Mouse (Mus musculus) neural tube, embryonic 15.5 days (tissue): Measurements from ENCODE around the gene Grm4. TPM values are rescaled to one million over a fixed set of nuclear protein-coding genes. Genes with fewer than 3 reads are reported as not detected.

Source experiments
- ATAC-seq: fragments of 200-750 bp; cut with Nextera tagmentation; 2 replicates; pipeline ENCODE4 v1.8.0; 2017; ENCODE audit warnings: mild to moderate bottlenecking, moderate TSS enrichment, moderate library complexity; ENCODE audit not compliant: low FRiP score
- H3K27ac ChIP-seq: fragments of 300-500 bp; sonication (generic); replicated peaks from 2 replicates; pipeline ENCODE4 v1.5.1; 2015; ENCODE audit warnings: mild to moderate bottlenecking, inconsistent platforms
- H3K27me3 ChIP-seq: fragments of 300-500 bp; sonication (generic); replicated peaks from 2 replicates; pipeline ENCODE4 v1.6.1; 2015; ENCODE audit warnings: inconsistent platforms
- H3K36me3 ChIP-seq: fragments of 300-500 bp; sonication (generic); 2 replicates; pipeline ENCODE4 v1.6.1; 2015; ENCODE audit warnings: inconsistent platforms
- H3K4me1 ChIP-seq: fragments of 300-500 bp; sonication (generic); 2 replicates; pipeline ENCODE4 v1.6.1; 2015; ENCODE audit warnings: inconsistent platforms
- H3K4me2 ChIP-seq: fragments of 300-500 bp; sonication (generic); 2 replicates; pipeline ENCODE4 v1.6.1; 2015; ENCODE audit warnings: inconsistent platforms, mild to moderate bottlenecking, moderate library complexity
- H3K4me3 ChIP-seq: fragments of 300-500 bp; sonication (generic); replicated peaks from 2 replicates; pipeline ENCODE4 v1.5.1; 2015; ENCODE audit warnings: mild to moderate bottlenecking, inconsistent platforms
- H3K9ac ChIP-seq: fragments of 300-500 bp; sonication (generic); replicated peaks from 2 replicates; pipeline ENCODE4 v1.6.1; 2015; ENCODE audit warnings: mild to moderate bottlenecking, inconsistent platforms
- H3K9me3 ChIP-seq: fragments of 300-500 bp; sonication (generic); replicated peaks from 2 replicates; pipeline ENCODE4 v1.6.1; 2016; ENCODE audit warnings: inconsistent platforms
- WGBS: fragments of 180-500 bp; shearing (Covaris S2); methylation state at CpG from one replicate; pipeline ENCODE4 v1.1.7; 2015; ENCODE audit warnings: mixed read lengths; 5-methylcytosine and 5-hydroxymethylcytosine counted together
- polyA plus RNA-seq: library from polyadenylated mRNA; unstranded; fragments of >200 nt; fragmentation: Nextera tagmentation; extraction: Ambion mirVana; gene quantifications from 2 replicates; pipeline ENCODE4 v1.2.1, GENCODE M21; 2015

The Grm4 gene
- polyA plus RNA-seq, 1 experiment from 2014 or later: 10.1 TPM

DNA sequence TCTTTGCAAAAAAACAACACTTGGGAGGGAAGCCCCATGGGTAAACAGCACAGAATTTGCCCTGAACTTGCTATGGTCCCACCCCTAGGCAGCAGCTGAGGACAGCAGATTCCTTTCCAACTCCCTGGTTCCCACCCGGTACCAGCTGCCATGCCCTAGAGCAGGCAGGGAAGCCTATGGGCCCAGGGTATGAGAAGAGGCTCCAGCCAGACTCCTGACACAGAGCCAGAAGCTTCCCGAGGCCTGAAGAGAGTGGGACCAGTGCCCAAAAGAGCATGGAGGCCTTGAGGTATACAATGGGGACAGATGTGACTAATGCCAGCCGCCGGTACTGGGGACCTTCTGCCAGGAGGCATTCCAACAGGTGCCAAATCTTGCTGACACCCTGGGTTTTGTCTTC is 114.2 kb downstream of the Grm4 start:
- whole genome bisulfite sequencing: 51% methylated on average over 4 of the region's 4 CpGs
- no peak for ATAC-seq
- no peak overlapping the region for H3K9ac ChIP-seq
- 0 out of 2 replicates have a peak, but pooled peaks cover 4% of the 10 kb centered on the region for H3K4me1 ChIP-seq
- peak overlapping the region; percentile 51; the same call in 1 of the 2 replicates for H3K27ac ChIP-seq
- no peaks in the 10 kb centered on the region; the same call in 1 of the 2 replicates for H3K27me3 ChIP-seq
- no peak overlapping the region for H3K4me3 ChIP-seq
- no peaks in the 10 kb centered on the region for H3K9me3 ChIP-seq
- no peaks in the 10 kb centered on the region for H3K36me3 ChIP-seq
- no peak overlapping the region for H3K4me2 ChIP-seq

DNA sequence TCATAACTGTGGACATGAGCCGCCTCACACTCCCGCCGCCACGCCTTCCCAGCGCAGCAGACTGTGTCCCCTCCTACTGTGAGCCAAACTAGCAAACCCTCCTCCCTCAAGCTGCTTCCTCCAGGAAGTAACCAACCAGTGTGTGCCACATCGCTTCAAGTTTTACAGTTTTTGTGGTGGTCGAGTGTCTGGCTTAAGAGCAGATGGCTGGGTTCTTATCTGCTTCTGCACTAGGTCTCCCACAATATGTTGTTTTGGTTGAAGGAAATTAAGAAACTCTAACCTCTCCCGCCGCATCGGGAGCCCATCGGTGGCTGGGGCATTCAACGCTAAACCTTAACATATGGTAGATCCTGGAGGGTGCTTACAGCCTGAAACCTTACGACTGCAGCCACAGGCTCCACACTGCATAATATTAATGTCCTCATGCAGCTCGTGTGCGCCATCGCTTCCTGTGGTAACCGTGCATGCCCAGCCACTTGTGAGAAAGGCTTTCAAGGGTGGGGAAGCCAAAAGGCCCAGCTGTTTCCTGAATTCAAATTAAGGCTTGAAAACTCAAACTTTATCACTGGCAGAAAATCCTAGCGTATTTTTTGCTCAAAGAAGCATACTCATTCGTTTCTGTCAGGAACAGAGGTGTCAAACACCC is 115.7 kb downstream of the Grm4 start:
- no peak overlapping the region for H3K27ac ChIP-seq
- H3K9ac ChIP-seq: no peak overlapping the region
- H3K4me2 ChIP-seq: no peak overlapping the region
- H3K36me3 ChIP-seq: no peaks in the 10 kb centered on the region
- H3K4me1 ChIP-seq: 0 out of 2 replicates have a peak, but pooled peaks cover 4% of the 10 kb centered on the region
- 83% methylated on average over 19 of the region's 19 CpGs for WGBS
- H3K27me3 ChIP-seq: no peaks in the 10 kb centered on the region; the same call in 1 of the 2 replicates
- no peak overlapping the region for H3K4me3 ChIP-seq
- ATAC-seq: no peak
- no peaks in the 10 kb centered on the region for H3K9me3 ChIP-seq

- Histone ChIP-seq H3K27ac (no peak overlapping the region), H3K9me3 (no peaks in the 10 kb centered on the region), H3K36me3 (no peaks in the 10 kb centered on the region), H3K4me1 (0 out of 2 replicates have a peak, but pooled peaks cover 12% of the 10 kb centered on the region), H3K4me3 (no peak overlapping the region), H3K27me3 (no peaks in the 10 kb centered on the region; the same call in 1 of the 2 replicates), H3K9ac (no peak overlapping the region), H3K4me2 (no peak overlapping the region)
- 25% methylated on average over 13 of the region's 13 CpGs for WGBS
- ATAC-seq: no peak
Measured at GRCm38 (mm10) chr17:27401200-27401599, 120.0 kb downstream of the Grm4 start.

DNA sequence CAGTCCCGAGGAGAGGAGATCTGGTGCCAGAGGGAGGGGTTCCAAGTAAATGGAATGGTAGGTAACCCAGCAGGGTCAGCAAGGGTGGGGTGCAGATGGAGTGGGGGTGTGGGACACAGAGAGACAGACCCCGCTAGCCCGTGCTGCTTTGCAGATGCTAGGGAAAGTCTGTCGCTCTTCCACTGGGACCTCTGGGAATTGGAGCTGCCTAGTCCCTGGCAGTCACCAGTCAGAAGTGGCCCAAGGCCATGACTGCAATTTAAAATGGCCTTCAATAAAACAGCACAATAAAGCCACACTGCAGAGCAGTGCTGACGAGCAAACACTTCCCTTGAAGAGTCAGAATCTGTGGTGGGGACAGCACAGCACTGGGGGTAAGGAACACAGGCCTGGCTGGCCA is 127.3 kb downstream of the Grm4 start:
- 41% methylated on average over 5 of the region's 5 CpGs for WGBS
- Histone ChIP-seq H3K9ac (no peak overlapping the region), H3K4me3 (no peak overlapping the region), H3K27ac (no peak overlapping the region), H3K27me3 (no peaks in the 10 kb centered on the region), H3K4me2 (no peak overlapping the region), H3K9me3 (no peaks in the 10 kb centered on the region), H3K36me3 (no peaks in the 10 kb centered on the region), H3K4me1 (peaks cover 34% of the 10 kb centered on the region)
- ATAC-seq: no peak

- H3K4me3 ChIP-seq: no peak overlapping the region
Measured at GRCm38 (mm10) chr17:27393432-27393831, 127.8 kb downstream of the Grm4 start.

DNA sequence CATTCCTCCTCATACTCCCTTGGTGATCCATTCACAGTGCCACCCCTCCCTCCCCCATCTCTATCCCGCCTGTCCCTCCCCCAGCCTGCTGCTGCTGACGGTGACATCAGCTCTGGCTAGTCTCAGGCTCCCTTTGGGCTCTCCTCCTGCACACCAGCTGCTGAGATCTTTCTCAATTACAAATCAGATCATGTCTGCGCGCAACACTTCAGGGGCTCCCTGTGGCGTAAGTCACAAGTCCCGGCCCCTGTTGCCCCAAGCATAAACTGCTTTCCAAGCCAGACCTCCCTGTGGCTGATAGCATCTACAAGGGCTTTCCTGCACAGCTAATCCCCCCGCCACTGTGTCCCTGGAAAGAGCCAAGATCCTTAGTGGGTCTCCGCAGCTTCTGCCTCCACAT is 128.3 kb downstream of the Grm4 start:
- H3K9me3 ChIP-seq: no peaks in the 10 kb centered on the region
- H3K27me3 ChIP-seq: 0 out of 2 replicates have a peak, but pooled peaks cover under 1% of the 10 kb centered on the region
- ATAC-seq: no peak
- H3K4me2 ChIP-seq: no peak overlapping the region
- H3K27ac ChIP-seq: no peak overlapping the region
- H3K9ac ChIP-seq: no peak overlapping the region
- peaks cover 38% of the 10 kb centered on the region for H3K4me1 ChIP-seq
- WGBS: 19% methylated on average over 8 of the region's 8 CpGs
- H3K36me3 ChIP-seq: no peaks in the 10 kb centered on the region
- H3K4me3 ChIP-seq: no peak overlapping the region

More at GRCm38 (mm10) chr17:27393432-27393831, 127.8 kb downstream of the Grm4 start:
- ATAC-seq: no peak
- Histone ChIP-seq H3K27me3 (no peaks in the 10 kb centered on the region), H3K27ac (no peak overlapping the region), H3K9ac (no peak overlapping the region), H3K4me2 (no peak overlapping the region), H3K4me1 (peaks cover 38% of the 10 kb centered on the region), H3K9me3 (no peaks in the 10 kb centered on the region), H3K36me3 (no peaks in the 10 kb centered on the region)
- 80% methylated on average over 4 of the region's 4 CpGs for WGBS

- peaks cover 40% of the 10 kb centered on the region for H3K4me1 ChIP-seq
- no peaks in the 10 kb centered on the region for H3K9me3 ChIP-seq
- 0 out of 2 replicates have a peak overlapping the region, but pooled peaks have one; percentile 8 for H3K27ac ChIP-seq
- no peak overlapping the region for H3K9ac ChIP-seq
- H3K4me2 ChIP-seq: no peak overlapping the region
- WGBS: 90% methylated on average over 8 of the region's 8 CpGs
- H3K4me3 ChIP-seq: no peak overlapping the region
- 0 out of 2 replicates have a peak, but pooled peaks cover 8% of the 10 kb centered on the region for H3K27me3 ChIP-seq
- H3K36me3 ChIP-seq: no peaks in the 10 kb centered on the region
- no peak for ATAC-seq
Measured at GRCm38 (mm10) chr17:27390019-27390418, 131.2 kb downstream of the Grm4 start.

- WGBS: 18% methylated on average over 13 of the region's 13 CpGs
- no peaks in the 10 kb centered on the region for H3K9me3 ChIP-seq
- no peak overlapping the region for H3K9ac ChIP-seq
- no peak overlapping the region for H3K4me3 ChIP-seq
- peak; percentile 18; the same call in 1 of the 2 replicates for ATAC-seq
- peak overlapping the region; percentile 8; the same call in 1 of the 2 replicates for H3K27ac ChIP-seq
- no peak overlapping the region for H3K4me2 ChIP-seq
- peaks cover 14% of the 10 kb centered on the region for H3K27me3 ChIP-seq
- H3K4me1 ChIP-seq: peaks cover 40% of the 10 kb centered on the region
- H3K36me3 ChIP-seq: no peaks in the 10 kb centered on the region
Measured at GRCm38 (mm10) chr17:27389221-27390000, 131.8 kb downstream of the Grm4 start.

DNA sequence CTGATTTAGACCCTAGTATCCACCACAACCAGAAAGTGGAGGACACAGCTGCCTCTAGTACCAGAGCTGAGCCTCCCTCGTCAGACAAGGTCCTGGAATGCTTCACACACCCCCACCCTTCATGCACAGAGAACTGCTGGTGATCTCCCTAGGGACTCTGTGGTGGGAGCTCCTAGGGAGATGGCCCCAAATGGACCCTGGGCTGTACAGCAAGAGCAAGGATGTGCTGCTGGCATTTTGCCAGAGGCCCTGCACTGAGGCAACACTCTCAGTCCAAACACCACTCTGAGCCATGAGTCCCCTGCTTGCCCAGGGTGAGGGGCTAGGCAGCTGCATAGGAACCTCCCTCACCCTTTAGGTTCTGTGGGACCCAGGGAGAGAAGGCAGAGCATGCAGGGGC is 134.8 kb downstream of the Grm4 start:
- ATAC-seq: no peak
- peaks cover 27% of the 10 kb centered on the region for H3K4me1 ChIP-seq
- no peaks in the 10 kb centered on the region for H3K9me3 ChIP-seq
- no peak overlapping the region for H3K27ac ChIP-seq
- peaks cover 14% of the 10 kb centered on the region for H3K27me3 ChIP-seq
- H3K4me2 ChIP-seq: no peak overlapping the region
- 57% methylated on average over 1 of the region's 1 CpGs for WGBS
- no peak overlapping the region for H3K9ac ChIP-seq
- no peak overlapping the region for H3K4me3 ChIP-seq
- no peaks in the 10 kb centered on the region for H3K36me3 ChIP-seq

DNA sequence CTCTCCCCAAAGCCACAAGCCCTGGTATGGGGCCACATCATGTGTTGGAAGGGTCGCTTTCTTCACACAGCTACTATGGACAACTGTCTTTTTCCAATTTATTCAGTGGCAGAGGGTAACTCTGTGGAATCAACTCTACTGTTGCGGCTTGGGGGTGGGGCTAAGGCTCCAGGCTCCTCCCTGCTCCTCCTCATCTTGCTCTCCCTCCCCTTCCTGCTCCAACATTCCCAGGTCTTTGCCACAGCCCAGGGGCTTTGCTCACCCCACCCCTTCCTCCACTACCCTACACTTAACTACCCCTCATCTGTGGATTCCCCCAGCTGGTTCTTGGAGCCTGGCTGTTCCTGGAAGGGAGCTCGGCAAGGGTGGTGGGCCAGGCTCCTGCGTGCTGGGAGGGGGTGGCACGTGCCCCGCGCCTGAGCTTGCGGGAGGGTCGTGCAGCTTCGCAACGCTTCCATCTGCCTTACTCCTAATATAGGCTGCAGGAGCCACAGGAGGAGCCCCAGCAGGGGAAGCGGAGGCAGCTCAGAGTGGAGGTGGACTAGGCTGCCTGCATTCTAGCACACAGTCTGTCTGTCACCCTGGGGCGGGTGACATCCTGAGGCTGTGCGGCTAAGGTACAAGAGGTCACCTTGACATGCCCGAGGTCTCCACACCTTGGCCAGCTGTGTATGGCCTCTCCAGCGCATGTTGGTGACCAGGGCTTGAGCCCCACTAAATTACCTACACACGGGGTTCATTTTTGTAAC is 135.5 kb downstream of the Grm4 start:
- 49% methylated on average over 17 of the region's 17 CpGs for WGBS
- Histone ChIP-seq H3K27me3 (peaks cover 14% of the 10 kb centered on the region), H3K27ac (no peak overlapping the region), H3K9me3 (no peaks in the 10 kb centered on the region), H3K36me3 (no peaks in the 10 kb centered on the region), H3K9ac (no peak overlapping the region), H3K4me3 (no peak overlapping the region), H3K4me2 (no peak overlapping the region), H3K4me1 (peaks cover 27% of the 10 kb centered on the region)
- no peak for ATAC-seq

DNA sequence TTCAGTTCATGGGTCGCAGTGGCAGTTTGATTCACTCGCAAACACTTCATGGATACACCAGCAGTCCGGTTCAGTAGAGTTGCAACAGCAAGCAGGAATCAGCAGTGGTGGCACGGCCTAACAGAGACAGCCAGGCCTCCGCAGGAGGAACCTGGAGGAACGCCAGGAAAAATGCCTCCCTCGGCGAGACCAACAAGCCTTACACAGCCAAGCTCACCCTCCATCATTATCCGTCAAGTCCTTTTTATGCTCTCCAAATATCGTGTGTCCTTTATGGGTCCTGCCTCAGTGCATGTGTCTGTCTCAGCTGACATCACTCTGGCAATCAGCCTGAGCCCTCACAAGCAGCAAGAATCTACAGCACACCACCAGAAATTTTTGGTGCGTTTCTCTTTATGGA is 138.3 kb downstream of the Grm4 start:
- no peaks in the 10 kb centered on the region for H3K9me3 ChIP-seq
- no peaks in the 10 kb centered on the region for H3K36me3 ChIP-seq
- H3K4me1 ChIP-seq: peaks cover 26% of the 10 kb centered on the region
- WGBS: 75% methylated on average over 11 of the region's 11 CpGs
- H3K27me3 ChIP-seq: peaks cover 13% of the 10 kb centered on the region
- no peak overlapping the region for H3K27ac ChIP-seq
- no peak for ATAC-seq
- H3K9ac ChIP-seq: no peak overlapping the region
- H3K4me2 ChIP-seq: no peak overlapping the region
- no peak overlapping the region for H3K4me3 ChIP-seq
